Mouse (Mus musculus): ENCODE results near the gene Slc39a1. TPM values are rescaled to one million over a fixed set of nuclear protein-coding genes. Genes with fewer than 3 reads are reported as not detected.
A peak's percentile ranks its signal among the peaks of the same experiment; 100 is the strongest.
"Not testable (repeated sequence)": the region's sequence is repeated elsewhere in the genome, so short reads cannot be mapped to it uniquely, and the experiment has no call there.

The Slc39a1 gene
- total RNA-seq, 4 experiments from 2014 or later, result 37.8 to 46.4 (median 43.6) TPM

DNA sequence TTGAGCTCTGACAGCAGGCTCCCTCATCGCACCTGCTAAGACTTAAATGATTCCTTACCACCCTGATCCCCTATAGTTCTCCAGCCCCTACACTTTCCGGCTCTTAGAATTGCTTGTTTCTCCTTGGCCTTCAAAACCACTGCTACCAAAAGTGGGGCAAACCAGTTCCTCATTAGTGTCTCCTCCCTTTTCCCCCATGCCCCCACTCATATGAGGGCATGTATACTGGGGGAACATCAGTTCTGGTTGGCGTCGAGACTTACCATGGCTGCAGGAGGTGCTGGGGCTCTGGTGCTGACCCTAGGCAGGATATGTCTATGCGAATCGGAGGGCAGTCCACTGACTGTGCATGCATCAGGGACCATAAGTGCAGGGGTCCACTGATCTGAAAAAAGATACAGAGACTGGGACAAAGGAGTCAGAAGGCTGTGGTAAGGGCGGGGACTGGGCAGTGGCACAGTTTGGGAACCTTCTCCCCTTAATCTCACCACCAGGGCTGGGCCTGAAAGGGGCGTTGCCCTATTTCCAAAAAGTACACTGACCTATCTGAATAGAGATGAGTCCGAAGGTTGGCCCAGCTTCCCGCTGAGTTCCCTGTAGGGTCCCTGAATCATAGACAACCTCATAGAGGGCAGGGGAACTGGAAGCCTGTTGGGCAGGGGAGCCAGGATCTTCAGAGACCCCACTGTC is 6.2 kb upstream of the Slc39a1 start:
- no peak for DNase-seq (ENCODE audit: low spot score in 2 of 2)

DNA sequence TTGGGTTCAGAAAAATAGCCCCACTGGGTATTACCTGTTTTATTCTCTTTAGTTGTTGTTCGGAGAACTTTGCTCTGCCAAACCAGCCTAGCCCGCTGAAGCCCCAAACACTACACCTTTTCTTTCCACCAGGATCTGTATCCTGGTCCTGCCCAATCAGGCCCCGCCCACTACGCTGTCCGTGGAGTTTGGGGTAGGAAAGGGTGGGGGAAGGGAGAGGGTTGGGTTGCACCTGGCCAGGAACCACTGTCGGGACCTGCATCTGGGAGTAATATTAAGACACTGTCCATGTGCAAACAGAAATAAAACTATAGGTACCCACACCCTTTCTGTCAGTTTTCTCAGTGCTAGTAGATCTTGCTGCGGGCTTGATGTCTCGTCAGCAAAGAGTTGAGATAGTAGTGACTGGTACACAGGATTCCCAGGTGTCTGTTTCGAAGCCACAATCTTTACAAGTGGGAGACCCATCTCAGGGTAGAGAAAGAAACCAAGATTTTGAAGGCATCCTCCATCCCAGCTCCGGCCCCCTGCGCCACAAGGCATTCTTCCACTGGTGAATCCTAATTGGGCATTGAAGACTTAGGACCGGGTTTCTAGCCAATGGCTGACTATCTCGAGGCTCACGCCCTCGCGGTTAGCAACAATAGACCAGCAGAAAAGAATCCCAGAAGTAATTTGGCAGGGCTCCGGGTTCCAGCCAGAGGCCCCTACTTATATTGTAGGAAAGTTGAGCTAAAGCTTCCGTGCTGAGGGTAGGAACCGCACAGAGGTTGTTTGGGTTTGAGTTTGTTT is 4.8 kb upstream of the Slc39a1 start, which contains the start of gene Creb3l4:
TSS of gene Creb3l4 (minus strand) at position 529 of the 792 bp plus-strand sequence.
- no peak for DNase-seq (ENCODE audit: low spot score in 2 of 2)

DNA sequence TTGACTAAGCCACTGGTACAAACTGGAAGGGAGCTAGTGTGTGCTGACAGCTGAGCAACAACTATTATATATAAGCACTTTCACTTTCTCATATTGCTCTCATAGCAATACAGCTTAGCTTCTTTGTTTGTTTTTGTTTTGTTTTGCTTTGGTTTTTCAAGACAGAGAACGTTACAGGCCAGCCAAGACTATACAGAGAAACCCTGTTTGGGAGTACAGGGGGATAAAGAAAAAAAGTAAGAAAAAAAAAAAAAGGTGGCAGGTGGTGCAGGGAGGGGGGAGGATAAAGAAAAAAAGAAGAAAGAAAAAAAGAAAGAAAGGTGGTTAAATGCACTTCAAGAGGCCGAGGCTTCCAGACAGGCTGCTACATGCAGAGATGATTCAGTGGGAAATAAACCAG is 2.6 kb upstream of the Slc39a1 start:
- no peak for DNase-seq (ENCODE audit: low spot score in 2 of 2)

DNA sequence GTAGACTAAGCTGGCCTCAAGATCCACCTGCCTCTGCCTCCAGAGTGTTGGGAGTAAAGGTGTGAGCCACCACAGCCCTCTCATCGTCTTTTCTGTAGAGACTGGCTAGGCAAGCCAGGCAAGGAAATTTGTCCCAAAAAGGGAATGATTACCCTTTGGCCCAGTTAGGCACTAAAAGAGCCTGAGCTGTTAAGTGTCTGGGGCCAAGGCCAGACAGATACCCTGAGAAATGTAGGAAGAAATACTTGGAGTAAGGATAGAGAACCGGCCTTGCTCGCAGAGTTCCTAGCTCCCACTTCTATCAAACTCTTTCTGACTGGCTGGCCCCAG is 377 bp upstream of the Slc39a1 start:
- DNase-seq (ENCODE audit: low spot score in 2 of 2), result no peak

DNA sequence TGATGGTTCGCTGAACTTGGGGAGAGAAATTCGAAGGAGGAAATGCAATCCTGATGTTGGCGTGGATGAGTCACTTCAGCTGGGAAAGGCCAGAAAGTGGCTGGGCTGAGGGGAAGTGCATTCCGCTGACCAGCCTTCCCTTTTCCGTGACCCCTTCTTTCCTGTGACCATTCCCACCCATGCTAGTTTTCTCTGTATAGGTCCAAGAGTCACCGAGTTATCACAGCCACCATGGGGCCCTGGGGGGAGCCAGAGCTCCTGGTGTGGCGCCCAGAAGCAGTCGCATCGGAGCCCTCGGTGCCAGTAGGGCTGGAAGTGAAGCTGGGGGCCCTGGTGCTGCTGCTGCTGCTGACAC is 751 bp downstream of the Slc39a1 start:
- no peak for DNase-seq (ENCODE audit: low spot score in 2 of 2)

DNA sequence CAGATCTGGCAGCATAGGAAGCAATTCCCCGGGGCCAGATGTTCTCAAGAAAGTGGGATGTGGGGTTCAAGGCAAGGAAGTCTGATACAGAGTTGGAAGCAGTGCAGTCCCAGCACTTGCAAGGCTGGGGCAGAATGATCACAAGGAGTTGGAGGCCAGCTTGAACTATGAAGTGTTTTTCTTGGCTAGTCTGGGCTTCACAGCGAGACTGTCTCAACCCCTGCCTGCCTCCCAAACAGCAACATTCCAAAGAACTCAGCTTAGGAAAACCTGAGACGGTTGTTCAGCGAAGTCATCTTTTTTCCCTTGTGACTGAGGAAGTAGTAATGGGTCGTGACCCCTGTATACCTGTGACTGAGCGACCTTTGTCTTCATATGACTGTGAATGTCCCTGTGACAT is 2.8 kb downstream of the Slc39a1 start:
- DNase-seq (ENCODE audit: low spot score in 2 of 2), result no peak

DNA sequence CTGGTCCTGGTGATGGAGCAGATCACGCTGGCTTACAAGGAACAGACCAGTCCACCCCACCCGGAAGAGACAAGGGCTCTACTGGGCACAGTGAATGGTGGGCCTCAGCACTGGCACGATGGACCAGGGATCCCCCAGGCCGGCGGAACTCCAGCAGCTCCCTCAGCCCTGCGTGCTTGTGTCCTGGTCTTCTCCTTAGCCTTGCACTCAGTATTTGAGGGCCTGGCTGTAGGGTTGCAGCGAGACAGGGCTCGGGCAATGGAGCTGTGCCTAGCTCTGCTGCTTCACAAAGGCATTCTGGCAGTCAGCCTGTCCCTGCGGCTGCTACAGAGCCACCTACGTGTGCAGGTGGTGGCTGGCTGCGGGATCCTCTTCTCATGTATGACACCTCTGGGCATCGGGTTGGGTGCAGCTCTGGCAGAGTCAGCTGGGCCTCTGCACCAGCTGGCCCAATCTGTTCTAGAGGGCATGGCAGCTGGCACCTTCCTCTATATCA is 3.8 kb downstream of the Slc39a1 start:
- DNase-seq (ENCODE audit: low spot score in 2 of 2), result peak in 1 of 2 experiments; percentile 30

DNA sequence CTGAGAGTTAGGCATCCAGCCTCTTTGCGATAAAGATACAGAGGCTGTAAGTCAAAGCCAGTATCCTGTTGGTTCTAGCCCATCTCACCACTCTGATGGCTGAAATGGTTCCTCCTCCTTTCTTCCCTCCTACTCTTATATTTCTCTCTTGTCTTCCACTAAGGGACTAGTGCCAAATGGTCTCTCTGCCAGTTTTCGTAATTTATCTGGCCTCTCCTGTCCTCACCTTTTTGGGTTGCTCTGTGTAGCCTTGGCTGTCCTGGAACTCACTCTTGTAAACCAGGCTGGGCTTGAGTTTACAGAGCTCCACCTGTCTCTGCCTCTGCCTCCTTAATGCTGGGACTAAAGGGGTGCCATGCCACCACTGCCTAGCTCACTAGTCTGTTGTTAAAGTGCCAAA is 4.7 kb downstream of the Slc39a1 start:
- DNase-seq (ENCODE audit: low spot score in 2 of 2), result not testable (repeated sequence)

DNA sequence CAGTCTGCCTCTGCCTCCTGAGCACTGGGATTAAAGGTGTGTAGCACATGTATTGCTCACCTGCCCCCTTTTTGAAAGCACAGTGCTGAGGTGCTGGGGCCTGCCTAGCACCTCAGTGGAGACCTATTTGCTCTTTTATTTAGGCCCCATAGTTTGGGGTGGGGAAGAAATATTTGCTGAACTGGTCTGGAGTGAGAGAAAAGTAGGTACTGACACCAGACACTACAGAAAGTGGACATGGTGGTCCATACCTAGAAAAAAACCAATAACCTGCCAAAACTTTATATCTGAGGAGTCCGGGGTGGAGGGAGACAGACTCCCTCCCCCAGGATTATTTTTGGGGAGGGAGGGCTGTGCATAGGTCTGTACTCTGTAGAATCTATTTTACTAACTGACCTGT is 5.2 kb downstream of the Slc39a1 start:
- DNase-seq (ENCODE audit: low spot score in 2 of 2), result not testable (repeated sequence)

DNA sequence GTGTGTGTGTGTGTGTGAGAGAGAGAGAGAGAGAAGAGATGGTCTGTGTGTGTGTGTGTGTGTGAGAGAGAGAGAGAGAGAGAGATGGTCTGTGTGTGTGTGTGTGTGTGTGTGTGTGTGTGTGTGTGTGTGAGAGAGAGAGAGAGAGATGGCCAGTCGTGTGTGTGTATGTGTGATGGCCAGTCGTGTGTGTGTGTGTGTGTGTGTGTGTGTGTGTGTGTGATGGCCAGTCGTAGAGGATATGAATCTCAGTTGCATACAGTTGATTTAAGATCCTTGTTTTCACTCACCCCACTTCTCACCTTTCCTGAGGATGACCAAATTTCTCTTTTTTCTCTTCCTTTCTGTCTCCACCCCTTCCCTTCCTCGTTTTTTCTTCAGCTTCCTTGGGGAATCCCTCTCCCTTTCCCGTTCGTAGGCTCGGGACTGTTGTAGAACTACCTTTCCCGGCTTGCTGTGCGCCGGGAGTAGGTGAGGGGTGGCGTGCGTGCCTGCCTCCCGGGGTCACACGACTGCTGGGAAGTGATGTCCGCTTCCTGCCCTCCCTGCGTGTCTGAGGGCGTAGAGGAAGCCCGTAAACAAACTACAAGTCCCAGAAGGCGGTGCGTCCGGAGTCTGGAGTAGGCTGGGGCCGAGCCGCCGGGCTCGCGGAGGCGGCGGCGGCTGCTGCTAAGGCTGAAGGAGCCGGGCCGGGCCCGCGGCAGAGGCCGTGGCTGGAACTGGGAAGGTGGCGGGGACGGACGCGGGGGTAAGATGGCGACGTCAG is 5.9 kb downstream of the Slc39a1 start, which contains the start of gene Crtc2:
TSS of gene Crtc2 (plus strand) at position 511 of the 766 bp plus-strand sequence.
- DNase-seq (ENCODE audit: low spot score in 2 of 2), result peak; percentile 93 to 95

DNA sequence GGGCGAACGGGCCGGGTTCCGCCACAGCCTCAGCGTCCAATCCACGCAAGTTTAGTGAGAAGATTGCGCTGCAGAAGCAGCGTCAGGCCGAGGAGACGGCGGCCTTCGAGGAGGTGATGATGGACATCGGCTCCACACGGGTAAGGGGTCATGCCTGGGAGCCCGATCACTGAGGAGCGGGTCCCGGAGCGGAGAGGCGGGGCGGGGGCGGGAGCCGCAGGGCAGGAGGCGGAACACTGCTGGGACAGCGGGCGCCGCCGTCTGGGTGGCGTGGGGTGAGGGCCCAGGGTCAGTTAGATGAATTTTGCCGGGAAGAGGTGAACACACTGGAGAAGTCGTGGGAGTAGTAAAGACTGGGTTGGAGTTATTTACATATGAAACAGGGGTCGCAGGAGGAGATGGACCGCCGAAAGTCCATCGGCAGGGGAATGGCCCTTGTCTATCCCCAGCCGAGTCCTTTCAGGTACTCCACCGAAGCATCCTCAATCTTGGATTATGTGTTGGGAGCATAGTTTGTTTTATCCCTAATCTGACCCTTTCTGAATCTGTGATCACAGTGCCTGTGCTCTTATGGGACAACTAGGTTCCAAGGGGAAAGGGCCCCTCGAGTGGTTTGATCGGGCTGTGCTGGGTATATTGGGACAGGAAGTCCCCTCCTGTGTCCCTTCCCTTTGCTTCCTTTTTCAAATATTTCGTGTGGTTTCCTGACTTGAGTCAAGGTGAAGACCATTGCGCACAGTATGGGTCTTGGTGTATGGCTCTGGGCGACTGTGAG is 6.6 kb downstream of the Slc39a1 start:
- no peak for DNase-seq (ENCODE audit: low spot score in 2 of 2)

DNA sequence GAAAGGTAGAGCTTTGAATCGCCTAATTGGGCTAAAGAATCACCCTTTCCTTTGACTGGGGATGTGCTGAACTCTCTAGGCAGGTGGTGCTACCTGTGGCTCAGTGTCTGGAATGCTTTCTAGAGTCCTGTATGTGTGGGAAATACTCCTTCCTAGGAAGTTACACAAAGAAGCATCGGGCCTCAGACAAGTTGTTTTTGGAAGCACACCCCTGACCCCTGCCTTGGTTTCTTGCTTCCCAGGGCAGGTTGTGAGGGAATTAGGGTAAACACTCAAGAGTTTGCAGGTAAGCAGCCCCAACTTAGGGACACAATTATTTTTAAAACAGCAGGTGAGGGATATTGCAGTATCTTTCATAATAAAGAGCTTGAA is 7.2 kb downstream of the Slc39a1 start:
- DNase-seq (ENCODE audit: low spot score in 2 of 2), result no peak

DNA sequence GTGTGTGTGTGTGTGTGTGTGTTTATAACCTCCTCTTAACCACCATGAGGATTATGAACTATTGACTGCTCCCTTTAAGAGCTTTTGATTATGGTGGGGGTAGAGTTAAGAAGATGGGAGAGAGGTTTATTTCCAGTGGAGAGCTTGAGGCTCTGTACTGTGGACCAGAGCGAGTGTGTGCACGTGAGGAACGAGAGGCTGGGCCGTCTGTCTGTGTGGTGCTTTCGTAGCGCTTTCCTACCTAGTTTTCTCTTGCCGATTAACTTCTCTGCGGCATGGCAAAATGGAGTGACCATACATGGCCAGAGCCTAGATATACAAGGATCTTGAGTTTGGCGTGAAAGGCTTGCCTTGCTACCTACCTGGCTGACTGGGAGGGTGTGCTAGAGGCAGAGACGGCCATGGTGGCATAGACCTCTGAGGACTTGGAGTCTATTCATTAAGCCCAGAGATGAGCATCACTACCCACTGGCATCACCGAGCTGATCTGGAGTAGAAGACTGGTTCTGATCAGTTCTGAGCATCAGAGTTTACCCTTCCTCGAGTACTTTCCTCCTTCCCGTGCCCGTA is 7.9 kb downstream of the Slc39a1 start:
- no peak for DNase-seq (ENCODE audit: low spot score in 2 of 2)

DNA sequence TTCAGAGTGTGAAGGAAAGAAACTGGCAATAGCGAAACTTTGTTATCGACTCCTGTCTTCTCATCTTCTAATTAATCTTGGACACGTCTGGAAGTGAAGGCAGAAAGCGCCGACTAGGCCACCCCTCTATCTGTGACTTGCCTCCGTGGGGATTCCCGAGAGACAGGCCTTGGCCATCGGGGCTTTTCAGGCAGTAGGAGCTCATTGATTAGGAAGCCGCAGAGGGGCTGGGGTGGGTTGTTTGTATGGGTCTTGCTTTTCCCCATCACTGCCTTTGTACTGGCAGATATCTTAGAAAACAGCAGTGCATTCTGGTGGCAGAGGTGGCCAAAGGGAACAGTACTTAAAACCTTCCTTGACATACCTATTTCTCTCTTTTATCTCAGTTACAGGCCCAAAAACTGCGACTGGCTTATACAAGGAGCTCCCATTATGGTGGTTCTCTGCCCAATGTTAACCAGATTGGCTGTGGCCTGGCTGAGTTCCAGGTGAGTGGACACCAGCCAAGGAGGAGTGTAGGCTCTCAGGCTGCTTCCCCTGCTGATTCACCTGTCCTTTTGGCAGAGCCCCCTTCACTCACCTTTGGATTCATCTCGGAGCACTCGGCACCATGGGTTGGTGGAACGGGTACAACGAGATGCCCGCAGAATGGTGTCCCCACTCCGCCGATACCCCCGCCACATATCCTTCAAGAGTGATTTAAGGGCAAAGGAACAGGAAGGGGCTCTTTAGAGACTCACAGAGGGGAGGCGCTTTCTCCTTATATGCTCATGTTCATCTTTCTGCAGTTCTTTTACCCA is 9.0 kb downstream of the Slc39a1 start:
- no peak for DNase-seq (ENCODE audit: low spot score in 2 of 2)

DNA sequence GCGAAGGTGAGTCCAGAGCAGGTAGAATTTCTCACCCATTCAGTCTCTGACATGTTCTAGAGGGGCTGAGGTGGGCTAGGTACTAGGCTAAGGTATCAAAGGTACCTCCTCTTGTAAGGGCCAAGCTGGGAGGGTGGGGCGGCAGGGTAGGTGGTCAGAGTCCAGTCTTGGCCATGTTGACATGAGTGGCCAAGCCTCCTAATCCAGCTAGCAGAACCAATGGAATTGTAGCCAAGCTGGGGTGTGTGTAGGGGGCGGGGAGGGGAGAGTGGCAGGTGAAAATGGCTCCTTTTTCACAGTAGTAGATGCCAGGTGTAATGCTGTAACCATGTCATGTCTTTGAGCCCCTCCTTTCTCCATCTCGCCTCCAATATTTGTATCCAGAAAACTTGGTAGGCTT is 10.5 kb downstream of the Slc39a1 start:
- DNase-seq (ENCODE audit: low spot score in 2 of 2), result no peak

DNA sequence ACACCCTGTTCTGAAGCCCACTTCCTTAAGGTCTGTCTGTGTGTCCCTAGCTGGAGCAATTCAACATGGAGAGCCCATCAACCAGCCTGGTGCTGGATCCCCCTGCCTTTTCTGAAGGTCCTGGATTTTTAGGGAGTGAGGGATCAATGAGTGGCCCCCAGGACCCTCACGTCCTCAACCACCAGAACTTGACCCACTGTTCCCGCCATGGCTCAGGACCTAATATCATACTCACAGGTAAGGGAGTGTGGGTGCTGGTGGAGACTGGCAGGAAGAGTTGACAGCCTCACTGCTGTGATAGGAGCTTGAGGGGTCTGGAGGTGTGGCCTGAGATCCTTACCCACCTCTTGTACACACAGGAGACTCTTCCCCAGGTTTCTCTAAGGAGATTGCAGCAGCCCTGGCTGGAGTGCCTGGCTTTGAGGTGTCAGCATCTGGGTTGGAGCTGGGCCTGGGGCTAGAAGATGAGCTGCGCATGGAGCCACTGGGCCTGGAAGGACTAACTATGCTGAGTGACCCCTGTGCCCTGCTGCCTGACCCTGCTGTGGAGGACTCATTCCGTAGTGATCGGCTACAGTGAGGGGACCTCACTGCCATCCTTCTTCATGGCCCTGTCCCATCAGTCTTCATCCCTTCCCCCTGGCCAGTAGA is 15.3 kb downstream of the Slc39a1 start:
- no peak for DNase-seq (ENCODE audit: low spot score in 2 of 2)

DNA sequence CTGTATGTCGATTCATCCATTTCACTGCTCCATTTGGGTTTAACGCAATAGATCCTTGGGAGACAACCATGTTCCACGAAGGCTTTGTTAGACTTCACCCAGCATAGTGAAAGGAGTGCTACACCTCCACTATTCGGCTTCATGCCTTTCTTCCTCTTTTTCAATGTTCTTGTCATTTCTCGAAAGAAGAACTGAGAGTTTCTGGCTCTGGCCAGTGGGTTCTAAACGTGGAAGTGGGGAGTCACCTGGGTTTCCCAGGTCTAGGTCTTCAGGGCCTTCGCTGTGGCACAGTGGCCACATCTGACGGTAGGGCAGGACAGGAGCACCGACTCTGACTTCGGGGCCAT is 16.7 kb downstream of the Slc39a1 start:
- no peak for DNase-seq (ENCODE audit: low spot score in 2 of 2)

DNA sequence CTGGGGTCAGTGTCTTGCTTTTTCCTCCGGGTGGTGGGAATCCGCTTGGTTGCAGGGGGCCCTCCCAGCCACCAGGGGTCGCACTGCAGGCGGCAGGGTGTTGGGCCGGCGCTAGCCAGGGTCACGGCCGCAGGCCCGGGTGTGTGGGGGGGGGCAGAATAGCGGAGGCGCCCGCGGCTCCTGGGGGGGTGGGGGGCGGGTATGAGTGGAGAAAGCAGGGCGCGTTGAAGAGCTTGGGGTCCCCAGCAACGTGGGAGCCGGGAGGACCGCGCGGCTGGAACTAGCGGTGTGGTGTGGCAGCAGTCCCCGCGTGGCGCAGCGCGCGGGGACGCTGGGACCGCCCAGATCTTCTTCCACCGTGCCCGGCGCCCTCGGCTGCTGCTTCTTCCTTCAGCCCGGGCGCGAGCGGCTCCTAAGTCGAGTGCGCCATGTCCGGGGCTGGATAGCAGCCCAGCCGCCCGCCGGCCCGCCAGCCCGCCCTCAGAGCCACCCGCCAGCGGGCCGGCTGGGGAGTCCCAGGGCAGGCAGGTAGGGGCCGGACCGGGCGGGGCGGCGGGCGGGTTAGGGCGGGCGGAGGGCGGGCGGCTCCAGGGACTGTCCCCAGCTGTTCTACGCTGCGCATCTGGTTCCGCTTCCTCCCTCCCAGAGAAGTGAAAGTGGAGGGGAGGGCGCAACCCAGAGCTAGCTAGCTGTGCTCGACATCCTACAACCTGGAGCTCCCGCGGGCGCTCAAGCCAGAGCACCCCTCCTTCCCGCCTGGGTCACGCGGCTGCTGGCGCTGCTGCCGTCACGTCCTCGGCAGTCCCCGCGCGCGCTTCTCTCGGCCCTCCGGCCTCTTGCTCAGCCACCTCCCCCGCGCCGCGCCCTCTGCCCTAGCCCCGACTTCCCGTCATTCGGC is 17.3 kb downstream of the Slc39a1 start, which contains the start of gene Dennd4b:
TSS of gene Dennd4b (plus strand) at position 152 of the 898 bp plus-strand sequence.
- peak; percentile 87 to 89 for DNase-seq (ENCODE audit: low spot score in 2 of 2)

Data from gastrocnemius, adult 8-10 months (tissue).